Mouse (Mus musculus) liver, embryonic 14.5 days (tissue): Measurements from ENCODE around the gene Trap1. TPM values are rescaled to one million over a fixed set of nuclear protein-coding genes. Genes with fewer than 3 reads are reported as not detected.
"Not testable (repeated sequence)": the region's sequence is repeated elsewhere in the genome, so short reads cannot be mapped to it uniquely, and the experiment has no call there.

ENCODE experiments used
- ATAC-seq: fragments of 200-750 bp; cut with Nextera tagmentation; 2 replicates; pipeline ENCODE4 v1.8.0; 2017; ENCODE audit warnings: moderate number of reproducible peaks, mild to moderate bottlenecking, moderate library complexity; ENCODE audit not compliant: insufficient read depth
- DNase-seq, 3 experiments: peaks; one replicate each; pipeline ENCODE4 v3.0.0-alpha.2; 2012 to 2013; ENCODE audit warnings: low read depth in 3 of 3, low spot score in 3 of 3
- H3K27ac ChIP-seq: fragments of 300-500 bp; sonication (generic); 2 replicates; pipeline ENCODE4 v1.5.1; 2014; ENCODE audit warnings: moderate library complexity, mild to moderate bottlenecking, control low read depth, inconsistent platforms
- H3K27me3 ChIP-seq: fragments of 300-500 bp; sonication (generic); 2 replicates; pipeline ENCODE4 v1.6.1; 2014; ENCODE audit warnings: mild to moderate bottlenecking, low read length, moderate library complexity; ENCODE audit not compliant: control insufficient read depth, insufficient read depth
- H3K36me3 ChIP-seq: fragments of 300-500 bp; sonication (generic); replicated peaks from 2 replicates; pipeline ENCODE4 v1.6.1; 2014; ENCODE audit warnings: low read depth; ENCODE audit not compliant: control insufficient read depth, insufficient read depth
- H3K4me1 ChIP-seq, 2 experiments: fragments of 200-500 bp in 1 of 2; fragments of 300-500 bp in 1 of 2; sonication (generic) in 1 of 2; replicated peaks; 2 replicates each; pipeline ENCODE4 v1.6.1; 2012 to 2014; ENCODE audit warnings: antibody characterized with exemption in 1 of 2, inconsistent platforms in 1 of 2, low read length in 1 of 2; ENCODE audit not compliant: control insufficient read depth in 2 of 2, insufficient read depth in 2 of 2
- H3K4me2 ChIP-seq: fragments of 300-500 bp; sonication (generic); 2 replicates; pipeline ENCODE4 v1.6.1; 2014; ENCODE audit warnings: low read depth, mild to moderate bottlenecking, control low read depth, moderate library complexity
- H3K4me3 ChIP-seq, 2 experiments: fragments of 200-500 bp in 1 of 2; fragments of 300-500 bp in 1 of 2; sonication (generic) in 1 of 2; 2 replicates each; pipeline ENCODE4 v1.5.1; 2012 to 2014; ENCODE audit warnings: low read depth in 2 of 2, low read length in 2 of 2, mild to moderate bottlenecking in 2 of 2, control low read depth in 1 of 2, inconsistent platforms in 1 of 2, moderate library complexity in 1 of 2; ENCODE audit not compliant: insufficient read depth in 1 of 2
- H3K9ac ChIP-seq: fragments of 300-500 bp; sonication (generic); replicated peaks from 2 replicates; pipeline ENCODE4 v1.6.1; 2014; ENCODE audit warnings: mild to moderate bottlenecking, control low read depth, moderate library complexity
- H3K9me3 ChIP-seq: fragments of 300-500 bp; sonication (generic); 2 replicates; pipeline ENCODE4 v1.6.1; 2016; ENCODE audit warnings: low read length, mixed read lengths; ENCODE audit not compliant: control insufficient read depth
- CTCF ChIP-seq: IDR thresholded peaks from 2 replicates; pipeline ENCODE4 v1.5.1; 2016; ENCODE audit warnings: antibody characterized with exemption, low read depth, control low read depth
- EP300 ChIP-seq: IDR thresholded peaks from 2 replicates; pipeline ENCODE4 v1.6.1; 2016; ENCODE audit warnings: antibody characterized with exemption, low read depth
- WGBS: fragments of 180-500 bp; shearing (Covaris S2); extraction: QIAGEN DNeasy Blood & Tissue Kit; methylation state at CpG from one replicate; pipeline ENCODE4 v1.1.7; 2014; ENCODE audit not compliant: insufficient replicate concordance; 5-methylcytosine and 5-hydroxymethylcytosine counted together
- polyA plus RNA-seq, 2 experiments: library from polyadenylated mRNA; depleted of rRNA in 1 of 2; stranded (reverse) in 1 of 2; unstranded in 1 of 2; fragments of >200 nt; fragmentation: Nextera tagmentation in 1 of 2; extraction: Ambion mirVana in 1 of 2; gene quantifications; 2 replicates each; pipeline versions ENCODE4 v1.2.1 to v1.2.3; 2012 to 2014

The Trap1 gene
- polyA plus RNA-seq, 2 experiments, result 65.9 to 78.5 TPM

DNA sequence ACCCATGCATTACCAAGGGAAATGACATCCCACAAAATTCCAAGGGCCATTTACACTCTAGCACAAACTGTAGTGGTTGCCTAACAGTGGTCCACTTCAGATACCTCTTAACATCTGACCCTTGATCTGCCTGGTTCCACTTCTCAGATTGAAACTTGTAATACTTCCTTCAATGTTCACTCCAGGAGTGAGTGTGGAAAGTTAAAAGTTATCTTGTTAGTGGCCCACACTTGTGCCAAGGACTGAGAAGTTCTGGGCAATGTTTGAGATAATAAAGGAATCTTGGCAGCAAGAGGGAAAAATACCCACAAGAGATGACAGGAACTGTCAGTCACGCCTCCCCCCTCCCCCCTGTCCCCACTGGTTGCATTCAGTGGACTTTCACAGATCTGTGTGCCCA, 2.0 kb upstream of the Trap1 start:
- TF ChIP-seq EP300 (no peak), CTCF (no peak)
- no peak overlapping the region for H3K4me3 ChIP-seq
- peaks cover 9% of the 10 kb centered on the region for H3K36me3 ChIP-seq
- no peak overlapping the region for H3K4me2 ChIP-seq
- H3K27me3 ChIP-seq, result no peaks in the 10 kb centered on the region
- 63% methylated on average over 1 of the region's 1 CpGs for WGBS
- H3K27ac ChIP-seq, result no peak overlapping the region
- no peak for DNase-seq
- peaks cover 19 to 20% of the 10 kb centered on the region in 2 experiments for H3K4me1 ChIP-seq
- H3K9ac ChIP-seq, result no peak overlapping the region
- no peaks in the 10 kb centered on the region for H3K9me3 ChIP-seq
- ATAC-seq, result no peak

DNA sequence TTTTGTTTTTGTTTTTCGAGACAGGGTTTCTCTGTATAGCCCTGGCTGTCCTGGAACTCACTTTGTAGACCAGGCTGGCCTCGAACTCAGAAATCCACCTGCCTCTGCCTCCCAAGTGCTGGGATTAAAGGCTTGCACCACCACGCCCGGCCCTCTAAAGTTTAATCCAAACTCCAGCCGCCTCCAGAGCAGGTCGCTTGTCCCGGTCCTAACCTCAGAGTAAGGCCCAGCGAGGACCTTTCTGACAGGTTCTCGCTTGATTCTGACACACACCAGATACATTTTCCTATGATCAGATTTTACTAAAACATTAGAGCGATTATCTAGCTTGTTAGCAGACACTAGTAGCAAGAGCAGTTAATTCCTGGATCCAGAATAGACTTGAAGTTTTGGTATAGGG, 675 bp upstream of the Trap1 start:
- Histone ChIP-seq H3K4me3 (peak overlapping the region in 1 of 2 experiments; percentile 68; a peak in 2 of 4 replicates), H3K4me1 (peaks cover 22 to 26% of the 10 kb centered on the region in 2 experiments), H3K9ac (peak overlapping the region; percentile 84), H3K4me2 (peak overlapping the region; percentile 81)
- WGBS, result 66% methylated on average over 10 of the region's 10 CpGs
- not testable (repeated sequence) for H3K27me3 ChIP-seq, H3K9me3 ChIP-seq, ATAC-seq, H3K27ac ChIP-seq, DNase-seq, H3K36me3 ChIP-seq

DNA sequence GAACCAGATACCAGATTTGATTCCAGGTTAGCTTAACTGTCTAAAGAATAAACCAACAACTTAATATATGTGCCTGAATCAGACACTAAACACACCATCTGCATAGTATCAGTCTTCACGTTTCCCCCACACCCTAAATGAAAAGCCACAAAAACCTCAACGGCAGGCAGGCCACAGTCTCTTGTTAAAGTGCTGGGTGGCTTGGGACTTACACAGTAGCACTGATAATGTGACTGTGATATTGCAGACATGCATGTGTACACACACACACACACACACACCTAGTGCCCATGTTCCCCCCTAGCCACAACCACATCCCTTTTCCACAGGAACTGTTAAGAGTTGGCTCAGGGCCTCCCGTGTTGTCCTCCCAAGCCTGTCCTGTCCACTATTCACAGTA, 2.8 kb downstream of the Trap1 start:
- TF ChIP-seq EP300 (no peak), CTCF (no peak)
- no peak overlapping the region for H3K4me3 ChIP-seq
- H3K4me2 ChIP-seq, result peak overlapping the region; percentile 81
- H3K4me1 ChIP-seq, result peaks cover 22 to 26% of the 10 kb centered on the region in 2 experiments
- no peaks in the 10 kb centered on the region for H3K36me3 ChIP-seq
- H3K27ac ChIP-seq, result no peak overlapping the region
- H3K27me3 ChIP-seq, result no peaks in the 10 kb centered on the region
- no peak overlapping the region; the same call in 1 of the 2 replicates for H3K9ac ChIP-seq
- whole genome bisulfite sequencing, result 7% methylated on average over 3 of the region's 3 CpGs
- ATAC-seq (no peak), DNase-seq (peak in 2 of 3 experiments; percentile 16 to 24)
- no peaks in the 10 kb centered on the region for H3K9me3 ChIP-seq

DNA sequence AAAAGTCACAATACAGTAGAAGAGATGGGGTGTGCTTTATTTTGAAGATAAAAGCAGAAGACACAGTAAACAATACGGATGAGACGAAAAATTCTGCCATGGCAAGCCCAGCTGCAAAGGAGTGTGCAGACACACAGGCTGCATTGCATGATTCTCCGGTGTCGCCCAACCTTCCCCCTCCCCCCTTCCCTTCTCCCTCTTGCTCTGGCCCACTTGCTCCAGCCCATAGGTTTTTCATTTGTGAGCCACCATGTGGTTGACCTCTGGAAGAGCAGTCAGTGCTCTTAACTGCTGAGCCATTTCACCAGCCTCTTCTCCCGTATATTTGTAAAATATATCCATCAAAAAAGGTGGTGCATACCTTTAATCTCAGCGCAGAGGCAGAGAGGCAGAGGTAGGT, 3.3 kb downstream of the Trap1 start:
- Histone ChIP-seq H3K27me3 (no peaks in the 10 kb centered on the region), H3K4me3 (no peak overlapping the region), H3K4me1 (peaks cover 22 to 26% of the 10 kb centered on the region in 2 experiments), H3K27ac (no peak overlapping the region), H3K36me3 (no peaks in the 10 kb centered on the region), H3K9ac (no peak overlapping the region), H3K9me3 (no peaks in the 10 kb centered on the region), H3K4me2 (no peak overlapping the region)
- DNase-seq (no peak), ATAC-seq (no peak)
- WGBS, result 51% methylated on average over 5 of the region's 6 CpGs
- TF ChIP-seq EP300 (no peak), CTCF (peak; percentile 9; the same call in 1 of the 2 replicates)

DNA sequence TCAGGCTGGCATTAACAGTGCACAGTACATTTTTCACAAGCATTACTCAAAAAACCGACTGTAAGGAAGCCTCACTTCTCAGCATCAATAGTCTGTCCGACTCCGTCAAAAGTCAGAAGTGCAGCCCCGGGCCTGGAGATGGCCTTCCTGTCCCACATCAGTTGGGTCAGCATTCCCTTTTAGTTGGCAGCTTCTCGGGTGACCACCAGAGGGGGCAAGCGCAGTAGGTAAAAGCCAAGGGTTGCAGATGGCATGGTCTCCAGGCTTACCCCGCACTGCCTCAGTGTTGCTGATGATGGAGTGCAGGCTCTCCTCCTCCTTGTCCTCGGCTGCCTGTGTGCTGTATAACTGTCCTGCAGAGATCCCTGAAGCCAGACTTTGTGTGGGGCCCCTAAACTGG, 9.0 kb downstream of the Trap1 start:
- H3K4me1 ChIP-seq, result no peaks in the 10 kb centered on the region
- no peaks in the 10 kb centered on the region for H3K9me3 ChIP-seq
- 57% methylated on average over 8 of the region's 8 CpGs for whole genome bisulfite sequencing
- no peaks in the 10 kb centered on the region for H3K27me3 ChIP-seq
- H3K9ac ChIP-seq, result no peak overlapping the region
- ATAC-seq, result no peak
- H3K4me2 ChIP-seq, result no peak overlapping the region
- no peak overlapping the region for H3K27ac ChIP-seq
- TF ChIP-seq EP300, result no peak
- TF ChIP-seq CTCF, result peak; percentile 87
- no peak overlapping the region for H3K4me3 ChIP-seq
- DNase-seq, result no peak
- H3K36me3 ChIP-seq, result peaks cover 35% of the 10 kb centered on the region
